Mouse (Mus musculus) MN1 (cell line): Measurements from ENCODE around the gene Myof.

Source experiments
- DNase-seq: peaks from one replicate; pipeline ENCODE4 v3.0.0-alpha.2; 2016; ENCODE audit warnings: low spot score

The Myof gene

GRCm38 (mm10) chr19:38042261-38042722 lies 1.1 kb downstream of the Myof start:
- DNase-seq: no peak

GRCm38 (mm10) chr19:38038267-38038666 lies 5.1 kb downstream of the Myof start:
- DNase-seq: no peak

- no peak for DNase-seq
Observed at GRCm38 (mm10) chr19:38035766-38036165, 7.6 kb downstream of the Myof start.

- DNase-seq: no peak
Observed at GRCm38 (mm10) chr19:38034696-38035095, 8.7 kb downstream of the Myof start.

- no peak for DNase-seq
Observed at GRCm38 (mm10) chr19:38033735-38034057, 9.7 kb downstream of the Myof start.

- no peak for DNase-seq
Observed at GRCm38 (mm10) chr19:38032993-38033734, 10.2 kb downstream of the Myof start.

GRCm38 (mm10) chr19:38031144-38031543 lies 12.2 kb downstream of the Myof start:
- no peak for DNase-seq

- DNase-seq: no peak
Observed at GRCm38 (mm10) chr19:38030673-38031137, 12.7 kb downstream of the Myof start.

- no peak for DNase-seq
Observed at GRCm38 (mm10) chr19:38029871-38030270, 13.5 kb downstream of the Myof start.

GRCm38 (mm10) chr19:38029292-38029691 lies 14.1 kb downstream of the Myof start:
- no peak for DNase-seq

GRCm38 (mm10) chr19:38027881-38028521 lies 15.4 kb downstream of the Myof start:
- DNase-seq: no peak

GRCm38 (mm10) chr19:38027389-38027788 lies 16.0 kb downstream of the Myof start:
- DNase-seq: no peak

GRCm38 (mm10) chr19:38026211-38026624 lies 17.2 kb downstream of the Myof start:
- DNase-seq: no peak

GRCm38 (mm10) chr19:38025254-38026041 lies 17.9 kb downstream of the Myof start:
- no peak for DNase-seq

GRCm38 (mm10) chr19:38023603-38024002 lies 19.8 kb downstream of the Myof start:
- no peak for DNase-seq

- no peak for DNase-seq
Observed at GRCm38 (mm10) chr19:38022710-38023109, 20.7 kb downstream of the Myof start.

GRCm38 (mm10) chr19:38015873-38016254 lies 27.5 kb downstream of the Myof start:
- DNase-seq: no peak

- DNase-seq: peak; percentile 82
Observed at GRCm38 (mm10) chr19:38015180-38015872, 28.1 kb downstream of the Myof start.

GRCm38 (mm10) chr19:38014443-38014842 lies 28.9 kb downstream of the Myof start:
- DNase-seq: no peak

- DNase-seq: no peak
Observed at GRCm38 (mm10) chr19:38011379-38011778, 32.0 kb downstream of the Myof start.

- peak; percentile 39 for DNase-seq
Observed at GRCm38 (mm10) chr19:38004809-38005380, 38.5 kb downstream of the Myof start.
